Mouse (Mus musculus) G1E (cell line): ENCODE results near the gene Zfp683. TPM values are rescaled to one million over a fixed set of nuclear protein-coding genes. Genes with fewer than 3 reads are reported as not detected.

ENCODE experiments used
- ATAC-seq: 2 replicates; pipeline ENCODE4 v1.8.0; 2016; ENCODE audit warnings: mild to moderate bottlenecking; ENCODE audit not compliant: insufficient number of reproducible peaks, poor library complexity, low FRiP score, severe bottlenecking; ENCODE audit errors: extremely low read depth
- DNase-seq: peaks from one replicate; pipeline ENCODE4 v3.0.0; 2012; ENCODE audit warnings: low spot score
- H3K27me3 ChIP-seq: 2 replicates; pipeline ENCODE4 v1.6.1; 2012; ENCODE audit warnings: mild to moderate bottlenecking, low read length, inconsistent platforms; ENCODE audit not compliant: insufficient read depth
- H3K36me3 ChIP-seq: replicated peaks from 2 replicates; pipeline ENCODE3; 2012; ENCODE audit warnings: mild to moderate bottlenecking, inconsistent platforms
- H3K4me1 ChIP-seq: 2 replicates; pipeline ENCODE4 v1.6.1; 2012; ENCODE audit warnings: low read depth, low read length, inconsistent platforms, mixed read lengths; ENCODE audit not compliant: insufficient read depth
- H3K4me3 ChIP-seq: 2 replicates; pipeline ENCODE4 v1.5.1; 2012; ENCODE audit warnings: low read depth, mild to moderate bottlenecking, inconsistent platforms, low read length, moderate library complexity, mixed read lengths
- H3K9me3 ChIP-seq: replicated peaks from 2 replicates; pipeline ENCODE4 v1.6.1; 2012; ENCODE audit warnings: inconsistent platforms
- CTCF ChIP-seq: IDR thresholded peaks from 2 replicates; pipeline ENCODE4 v1.5.1; 2012; ENCODE audit warnings: low read depth, low read length, inconsistent platforms, mixed read lengths
- GATA1 ChIP-seq: IDR thresholded peaks from 2 replicates; pipeline ENCODE4 v1.6.1; 2012; ENCODE audit warnings: borderline replicate concordance, low read length, inconsistent platforms, mixed read lengths
- GATA2 ChIP-seq: IDR thresholded peaks from 2 replicates; pipeline ENCODE4 v1.6.1; 2012; ENCODE audit warnings: low read depth, low read length, inconsistent platforms, borderline replicate concordance
- POLR2AphosphoS5 ChIP-seq: IDR thresholded peaks from 2 replicates; pipeline ENCODE4 v1.6.1; 2012; ENCODE audit warnings: low read depth, low read length, inconsistent platforms; ENCODE audit not compliant: insufficient replicate concordance
- TAL1 ChIP-seq: conservative IDR thresholded peaks from 2 replicates; pipeline ENCODE4 v1.6.1; 2012; ENCODE audit warnings: low read depth, low read length, inconsistent platforms, mixed read lengths
- polyA plus RNA-seq: library from polyadenylated mRNA; stranded (reverse); fragments of >175 nt; gene quantifications from 2 replicates; pipeline ENCODE4 v1.2.3, GENCODE M21; 2012
- total RNA-seq, 2 experiments: library from RNA; stranded (forward) in 1 of 2; stranded (reverse) in 1 of 2; fragments of 200-1000 nt in 1 of 2; fragments of >200 nt in 1 of 2; fragmentation: Nextera tagmentation in 1 of 2; gene quantifications; 2 replicates each; pipeline ENCODE4 v1.2.3; 2014 to 2017

The Zfp683 gene
- total RNA-seq (2014; fragmentation: Nextera tagmentation) (not detected in 2 replicates), total RNA-seq (2017) (not detected in 2 replicates), polyA plus RNA-seq (not detected in 2 replicates)

GRCm38 (mm10) chr4:134053538-134053937, at the start of gene Zfp683:
Gene Zfp683, plus strand, starts transcription at chr4:134053838.
- no peak for DNase-seq
- TF ChIP-seq CTCF (no peak), GATA2 (no peak), TAL1 (no peak), GATA1 (no peak), POLR2AphosphoS5 (no peak)
- H3K4me3 ChIP-seq: no peak within 1 kb of the TSS
- ATAC-seq: no peak
- no peaks in the 10 kb centered on the region for H3K36me3 ChIP-seq
- peaks cover 46% of the 10 kb centered on the region for H3K27me3 ChIP-seq
- H3K9me3 ChIP-seq: 0 out of 2 replicates have a peak, but pooled peaks cover 4% of the 10 kb centered on the region
- peaks cover 6% of the 10 kb centered on the region for H3K4me1 ChIP-seq

GRCm38 (mm10) chr4:134005581-134006358, 47.9 kb upstream of the Zfp683 start:
- Histone ChIP-seq H3K9me3 (no peaks in the 10 kb centered on the region), H3K27me3 (peaks cover 18% of the 10 kb centered on the region), H3K4me1 (peaks cover 11% of the 10 kb centered on the region; the same call in 1 of the 2 replicates), H3K4me3 (no peak overlapping the region), H3K36me3 (no peaks in the 10 kb centered on the region)
- TF ChIP-seq GATA2 (no peak), POLR2AphosphoS5 (no peak), CTCF (no peak), TAL1 (no peak), GATA1 (no peak)
- DNase-seq: no peak
- no peak for ATAC-seq

GRCm38 (mm10) chr4:134006845-134007244, 46.8 kb upstream of the Zfp683 start:
- ATAC-seq (no peak), DNase-seq (no peak)
- no peak for TF ChIP-seq POLR2AphosphoS5
- no peak for TF ChIP-seq CTCF
- no peak for TF ChIP-seq GATA1
- no peak for TF ChIP-seq GATA2
- no peak for TF ChIP-seq TAL1

GRCm38 (mm10) chr4:134009709-134010108, 43.9 kb upstream of the Zfp683 start:
- no peaks in the 10 kb centered on the region for H3K36me3 ChIP-seq
- peaks cover 7% of the 10 kb centered on the region; the same call in 1 of the 2 replicates for H3K4me1 ChIP-seq
- DNase-seq: no peak
- no peaks in the 10 kb centered on the region for H3K9me3 ChIP-seq
- H3K27me3 ChIP-seq: peaks cover 29% of the 10 kb centered on the region
- ATAC-seq: no peak
- TF ChIP-seq CTCF (no peak), GATA2 (no peak), POLR2AphosphoS5 (no peak), TAL1 (no peak), GATA1 (no peak)
- H3K4me3 ChIP-seq: no peak overlapping the region

More at GRCm38 (mm10) chr4:134006845-134007244, 46.8 kb upstream of the Zfp683 start:
- Histone ChIP-seq H3K9me3 (no peaks in the 10 kb centered on the region), H3K4me3 (no peak overlapping the region), H3K4me1 (peaks cover 10% of the 10 kb centered on the region; the same call in 1 of the 2 replicates), H3K27me3 (peaks cover 21% of the 10 kb centered on the region), H3K36me3 (no peaks in the 10 kb centered on the region)

- DNase-seq: no peak
- ATAC-seq: no peak
- TF ChIP-seq POLR2AphosphoS5: no peak
- TF ChIP-seq GATA2: no peak
- no peak for TF ChIP-seq CTCF
- TF ChIP-seq GATA1: no peak
- Histone ChIP-seq H3K9me3 (no peaks in the 10 kb centered on the region), H3K4me1 (0 out of 2 replicates have a peak, but pooled peaks cover 3% of the 10 kb centered on the region), H3K4me3 (no peak overlapping the region), H3K36me3 (no peaks in the 10 kb centered on the region), H3K27me3 (peaks cover 30% of the 10 kb centered on the region)
Observed at GRCm38 (mm10) chr4:134011450-134012414, 41.9 kb upstream of the Zfp683 start.
